Mouse (Mus musculus) right cerebral cortex, postnatal 25 days (tissue): ENCODE data around the gene Grik1.

Experiments used
- DNase-seq: peaks from one replicate; pipeline ENCODE4 v3.0.0; 2022

Grik1 gene

GRCm38 (mm10) chr16:88141594-88141993 lies 148.5 kb downstream of the Grik1 start:
- no peak for DNase-seq

- no peak for DNase-seq
Observed at GRCm38 (mm10) chr16:88138913-88139312, 151.2 kb downstream of the Grik1 start.

- no peak for DNase-seq
Observed at GRCm38 (mm10) chr16:88132919-88133318, 157.1 kb downstream of the Grik1 start.

GRCm38 (mm10) chr16:88131103-88131502 lies 159.0 kb downstream of the Grik1 start:
- no peak for DNase-seq

GRCm38 (mm10) chr16:88125098-88125497 lies 165.0 kb downstream of the Grik1 start:
- no peak for DNase-seq

- no peak for DNase-seq
Observed at GRCm38 (mm10) chr16:88112551-88113138, 177.4 kb downstream of the Grik1 start.

GRCm38 (mm10) chr16:88111459-88111858 lies 178.6 kb downstream of the Grik1 start:
- DNase-seq, result no peak

- DNase-seq, result no peak
Observed at GRCm38 (mm10) chr16:88094206-88094789, 195.8 kb downstream of the Grik1 start.

GRCm38 (mm10) chr16:88087280-88087679 lies 202.8 kb downstream of the Grik1 start:
- no peak for DNase-seq

- DNase-seq, result no peak
Observed at GRCm38 (mm10) chr16:88074716-88075115, 215.3 kb downstream of the Grik1 start.

GRCm38 (mm10) chr16:88060936-88061335 lies 229.1 kb downstream of the Grik1 start:
- DNase-seq, result no peak

- no peak for DNase-seq
Observed at GRCm38 (mm10) chr16:88048121-88048520, 241.9 kb downstream of the Grik1 start.

- DNase-seq, result no peak
Observed at GRCm38 (mm10) chr16:88044321-88044720, 245.7 kb downstream of the Grik1 start.

GRCm38 (mm10) chr16:88042458-88042857 lies 247.6 kb downstream of the Grik1 start:
- DNase-seq, result no peak

GRCm38 (mm10) chr16:88038503-88039091 lies 251.5 kb downstream of the Grik1 start:
- DNase-seq, result no peak

- DNase-seq, result no peak
Observed at GRCm38 (mm10) chr16:87988805-87989204, 301.3 kb downstream of the Grik1 start.

GRCm38 (mm10) chr16:87984201-87984870 lies 305.7 kb downstream of the Grik1 start:
- no peak for DNase-seq

- no peak for DNase-seq
Observed at GRCm38 (mm10) chr16:87974076-87974443, 316.0 kb downstream of the Grik1 start.

- no peak for DNase-seq
Observed at GRCm38 (mm10) chr16:87973394-87974075, 316.5 kb downstream of the Grik1 start.

- no peak for DNase-seq
Observed at GRCm38 (mm10) chr16:87971911-87972310, 318.2 kb downstream of the Grik1 start.

- no peak for DNase-seq
Observed at GRCm38 (mm10) chr16:87969936-87970335, 320.1 kb downstream of the Grik1 start.

GRCm38 (mm10) chr16:87961419-87961818 lies 328.6 kb downstream of the Grik1 start:
- no peak for DNase-seq

GRCm38 (mm10) chr16:87957449-87957848 lies 332.6 kb downstream of the Grik1 start:
- DNase-seq, result no peak
